Mouse (Mus musculus): ENCODE results near the gene AC124108.1. TPM values are rescaled to one million over a fixed set of nuclear protein-coding genes. Genes with fewer than 3 reads are reported as not detected.

Gene AC124108.1
- polyA plus RNA-seq, 1 experiment from 2014 or later = 0.04 TPM

- 42% methylated on average over 1 of the region's 1 CpGs for WGBS
- no peak for ATAC-seq (replicated peaks; ENCODE audit: low FRiP score)
- H3K4me1 ChIP-seq (replicated peaks; ENCODE audit: control insufficient read depth, insufficient read depth, low read length) = peaks cover 6% of the 10 kb centered on the region
Observed at GRCm38 (mm10) chr1:132150171-132150570, 41.1 kb upstream of the AC124108.1 start.

GRCm38 (mm10) chr1:132150817-132151601 lies 40.2 kb upstream of the AC124108.1 start:
- no peak for DNase-seq (ENCODE audit: low spot score)
- H3K4me1 ChIP-seq (replicated peaks; ENCODE audit: control insufficient read depth, insufficient read depth, low read length) = peaks cover 6% of the 10 kb centered on the region
- no peaks in the 10 kb centered on the region for H3K9me3 ChIP-seq (ENCODE audit: control insufficient read depth, low read length)
- no peaks in the 10 kb centered on the region for H3K27me3 ChIP-seq (replicated peaks; ENCODE audit: control insufficient read depth, insufficient read depth, low read length)
- H3K9ac ChIP-seq (ENCODE audit: low read depth, low read length) = no peak overlapping the region
- WGBS = 71% methylated on average over 15 of the region's 15 CpGs
- no peak overlapping the region for H3K27ac ChIP-seq (ENCODE audit: low read depth, low read length)
- no peak for ATAC-seq (replicated peaks; ENCODE audit: low FRiP score)
- H3K4me2 ChIP-seq = no peak overlapping the region
- H3K4me3 ChIP-seq (ENCODE audit: low read depth, low read length) = no peak overlapping the region
- H3K36me3 ChIP-seq (ENCODE audit: control insufficient read depth, insufficient read depth, low read length) = no peaks in the 10 kb centered on the region

More at GRCm38 (mm10) chr1:132150171-132150570, 41.1 kb upstream of the AC124108.1 start:
- Histone ChIP-seq H3K27ac (ENCODE audit: low read depth, low read length) (no peak overlapping the region), H3K4me3 (ENCODE audit: low read depth, low read length) (no peak overlapping the region), H3K9me3 (ENCODE audit: control insufficient read depth, low read length) (no peaks in the 10 kb centered on the region), H3K36me3 (ENCODE audit: control insufficient read depth, insufficient read depth, low read length) (no peaks in the 10 kb centered on the region), H3K27me3 (replicated peaks; ENCODE audit: control insufficient read depth, insufficient read depth, low read length) (no peaks in the 10 kb centered on the region), H3K9ac (ENCODE audit: low read depth, low read length) (no peak overlapping the region), H3K4me2 (no peak overlapping the region)
- no peak for DNase-seq (ENCODE audit: low spot score)

GRCm38 (mm10) chr1:132151908-132152307 lies 39.3 kb upstream of the AC124108.1 start:
- Histone ChIP-seq H3K9me3 (ENCODE audit: control insufficient read depth, low read length) (no peaks in the 10 kb centered on the region), H3K27ac (ENCODE audit: low read depth, low read length) (no peak overlapping the region), H3K4me1 (replicated peaks; ENCODE audit: control insufficient read depth, insufficient read depth, low read length) (peaks cover 6% of the 10 kb centered on the region), H3K9ac (ENCODE audit: low read depth, low read length) (no peak overlapping the region), H3K4me3 (ENCODE audit: low read depth, low read length) (no peak overlapping the region), H3K27me3 (replicated peaks; ENCODE audit: control insufficient read depth, insufficient read depth, low read length) (no peaks in the 10 kb centered on the region), H3K4me2 (no peak overlapping the region), H3K36me3 (ENCODE audit: control insufficient read depth, insufficient read depth, low read length) (no peaks in the 10 kb centered on the region)
- ATAC-seq (replicated peaks; ENCODE audit: low FRiP score) (no peak), DNase-seq (ENCODE audit: low spot score) (no peak)
- WGBS = 57% methylated on average over 2 of the region's 2 CpGs

GRCm38 (mm10) chr1:132153086-132153690 lies 38.1 kb upstream of the AC124108.1 start:
- no peak for ATAC-seq (replicated peaks; ENCODE audit: low FRiP score)
- H3K4me3 ChIP-seq (ENCODE audit: low read depth, low read length) = no peak overlapping the region
- 65% methylated on average over 15 of the region's 15 CpGs for WGBS
- H3K9ac ChIP-seq (ENCODE audit: low read depth, low read length) = no peak overlapping the region
- H3K27ac ChIP-seq (ENCODE audit: low read depth, low read length) = no peak overlapping the region
- peaks cover 6% of the 10 kb centered on the region for H3K4me1 ChIP-seq (replicated peaks; ENCODE audit: control insufficient read depth, insufficient read depth, low read length)
- no peaks in the 10 kb centered on the region for H3K9me3 ChIP-seq (ENCODE audit: control insufficient read depth, low read length)
- H3K4me2 ChIP-seq = no peak overlapping the region
- H3K27me3 ChIP-seq (replicated peaks; ENCODE audit: control insufficient read depth, insufficient read depth, low read length) = peaks cover 7% of the 10 kb centered on the region
- H3K36me3 ChIP-seq (ENCODE audit: control insufficient read depth, insufficient read depth, low read length) = no peaks in the 10 kb centered on the region
- DNase-seq (ENCODE audit: low spot score) = no peak

GRCm38 (mm10) chr1:132153691-132154090 lies 37.6 kb upstream of the AC124108.1 start:
- no peak overlapping the region for H3K9ac ChIP-seq (ENCODE audit: low read depth, low read length)
- no peaks in the 10 kb centered on the region for H3K36me3 ChIP-seq (ENCODE audit: control insufficient read depth, insufficient read depth, low read length)
- no peak overlapping the region for H3K27ac ChIP-seq (ENCODE audit: low read depth, low read length)
- DNase-seq (ENCODE audit: low spot score) (no peak), ATAC-seq (replicated peaks; ENCODE audit: low FRiP score) (no peak)
- H3K4me2 ChIP-seq = no peak overlapping the region
- peaks cover 12% of the 10 kb centered on the region for H3K27me3 ChIP-seq (replicated peaks; ENCODE audit: control insufficient read depth, insufficient read depth, low read length)
- no peaks in the 10 kb centered on the region for H3K9me3 ChIP-seq (ENCODE audit: control insufficient read depth, low read length)
- 30% methylated on average over 8 of the region's 8 CpGs for WGBS
- H3K4me3 ChIP-seq (ENCODE audit: low read depth, low read length) = no peak overlapping the region
- peaks cover 6% of the 10 kb centered on the region for H3K4me1 ChIP-seq (replicated peaks; ENCODE audit: control insufficient read depth, insufficient read depth, low read length)

DNA sequence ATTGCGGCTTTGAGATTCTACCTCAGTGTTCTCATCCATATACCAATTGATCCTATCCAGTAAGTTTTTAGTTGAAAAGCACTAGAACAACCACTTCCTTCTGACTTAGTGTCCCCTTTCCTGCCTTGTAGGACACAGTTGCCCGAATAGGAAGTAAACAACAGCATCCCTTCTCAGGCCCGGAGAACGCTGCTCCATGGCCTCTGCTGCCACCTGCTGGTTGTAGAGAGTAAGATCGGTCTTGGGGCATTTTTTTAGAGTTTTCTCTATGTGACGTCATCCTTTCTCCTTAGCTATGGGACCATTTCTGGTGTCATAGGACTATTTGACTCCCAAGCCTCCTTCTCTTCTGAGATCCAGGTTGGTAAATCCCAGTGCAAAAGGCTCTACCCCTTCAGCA lies 35.5 kb upstream of the AC124108.1 start:
- peak overlapping the region; percentile 29; the same call in 1 of the 2 replicates for H3K4me2 ChIP-seq
- H3K9ac ChIP-seq (ENCODE audit: low read depth, low read length) = no peak overlapping the region
- H3K27ac ChIP-seq (ENCODE audit: low read depth, low read length) = no peak overlapping the region
- 14% methylated on average over 6 of the region's 6 CpGs for WGBS
- ATAC-seq (replicated peaks; ENCODE audit: low FRiP score) (no peak; the same call in 1 of the 2 replicates), DNase-seq (ENCODE audit: low spot score) (peak; percentile 68)
- H3K36me3 ChIP-seq (ENCODE audit: control insufficient read depth, insufficient read depth, low read length) = no peaks in the 10 kb centered on the region
- peak overlapping the region; percentile 15; the same call in 1 of the 2 replicates for H3K4me3 ChIP-seq (ENCODE audit: low read depth, low read length)
- H3K4me1 ChIP-seq (replicated peaks; ENCODE audit: control insufficient read depth, insufficient read depth, low read length) = no peaks in the 10 kb centered on the region; the same call in 1 of the 2 replicates
- H3K27me3 ChIP-seq (replicated peaks; ENCODE audit: control insufficient read depth, insufficient read depth, low read length) = peaks cover 28% of the 10 kb centered on the region
- H3K9me3 ChIP-seq (ENCODE audit: control insufficient read depth, low read length) = no peaks in the 10 kb centered on the region

GRCm38 (mm10) chr1:132157016-132157781 lies 34.1 kb upstream of the AC124108.1 start:
- Histone ChIP-seq H3K9ac (ENCODE audit: low read depth, low read length) (no peak overlapping the region), H3K4me1 (replicated peaks; ENCODE audit: control insufficient read depth, insufficient read depth, low read length) (no peaks in the 10 kb centered on the region), H3K4me3 (ENCODE audit: low read depth, low read length) (no peak overlapping the region), H3K9me3 (ENCODE audit: control insufficient read depth, low read length) (no peaks in the 10 kb centered on the region), H3K27me3 (replicated peaks; ENCODE audit: control insufficient read depth, insufficient read depth, low read length) (peaks cover 28% of the 10 kb centered on the region), H3K27ac (ENCODE audit: low read depth, low read length) (no peak overlapping the region), H3K4me2 (peak overlapping the region; percentile 6; the same call in 1 of the 2 replicates), H3K36me3 (ENCODE audit: control insufficient read depth, insufficient read depth, low read length) (no peaks in the 10 kb centered on the region)
- peak; percentile 34; the same call in 1 of the 2 replicates for ATAC-seq (replicated peaks; ENCODE audit: low FRiP score)
- WGBS = 24% methylated on average over 14 of the region's 14 CpGs
- peak; percentile 77 for DNase-seq (ENCODE audit: low spot score)

DNA sequence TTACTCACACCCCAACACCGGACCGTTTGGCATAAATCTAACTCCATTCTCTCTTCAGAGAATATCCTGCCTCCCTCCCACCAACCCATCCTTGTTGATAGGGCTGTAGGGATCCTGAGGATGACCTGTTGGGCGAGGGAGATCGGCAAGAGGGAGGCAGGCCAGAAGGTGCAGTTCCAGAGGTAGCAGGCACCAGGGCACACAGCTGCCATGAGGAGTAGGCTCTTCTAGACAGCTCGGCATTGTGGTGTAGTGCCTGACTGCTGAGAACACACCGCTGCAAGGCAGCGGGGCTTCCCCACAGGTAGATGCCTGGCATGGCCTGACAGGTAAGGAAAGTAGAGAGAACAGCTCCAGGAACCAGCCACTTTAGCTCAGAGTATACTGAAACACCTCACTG lies 33.4 kb upstream of the AC124108.1 start:
- Histone ChIP-seq H3K36me3 (ENCODE audit: control insufficient read depth, insufficient read depth, low read length) (no peaks in the 10 kb centered on the region), H3K9ac (ENCODE audit: low read depth, low read length) (no peak overlapping the region), H3K4me2 (peak overlapping the region; percentile 6; the same call in 1 of the 2 replicates), H3K27ac (ENCODE audit: low read depth, low read length) (no peak overlapping the region), H3K4me3 (ENCODE audit: low read depth, low read length) (no peak overlapping the region), H3K9me3 (ENCODE audit: control insufficient read depth, low read length) (no peaks in the 10 kb centered on the region), H3K4me1 (replicated peaks; ENCODE audit: control insufficient read depth, insufficient read depth, low read length) (no peaks in the 10 kb centered on the region), H3K27me3 (replicated peaks; ENCODE audit: control insufficient read depth, insufficient read depth, low read length) (peaks cover 28% of the 10 kb centered on the region)
- DNase-seq (ENCODE audit: low spot score) (no peak), ATAC-seq (replicated peaks; ENCODE audit: low FRiP score) (no peak)
- WGBS = 31% methylated on average over 7 of the region's 7 CpGs
